Mouse (Mus musculus): ENCODE measurements around the gene Mafk.
"Not testable (repeated sequence)": the region's sequence is repeated elsewhere in the genome, so short reads cannot be mapped to it uniquely, and the experiment has no call there.

Mafk gene

DNA sequence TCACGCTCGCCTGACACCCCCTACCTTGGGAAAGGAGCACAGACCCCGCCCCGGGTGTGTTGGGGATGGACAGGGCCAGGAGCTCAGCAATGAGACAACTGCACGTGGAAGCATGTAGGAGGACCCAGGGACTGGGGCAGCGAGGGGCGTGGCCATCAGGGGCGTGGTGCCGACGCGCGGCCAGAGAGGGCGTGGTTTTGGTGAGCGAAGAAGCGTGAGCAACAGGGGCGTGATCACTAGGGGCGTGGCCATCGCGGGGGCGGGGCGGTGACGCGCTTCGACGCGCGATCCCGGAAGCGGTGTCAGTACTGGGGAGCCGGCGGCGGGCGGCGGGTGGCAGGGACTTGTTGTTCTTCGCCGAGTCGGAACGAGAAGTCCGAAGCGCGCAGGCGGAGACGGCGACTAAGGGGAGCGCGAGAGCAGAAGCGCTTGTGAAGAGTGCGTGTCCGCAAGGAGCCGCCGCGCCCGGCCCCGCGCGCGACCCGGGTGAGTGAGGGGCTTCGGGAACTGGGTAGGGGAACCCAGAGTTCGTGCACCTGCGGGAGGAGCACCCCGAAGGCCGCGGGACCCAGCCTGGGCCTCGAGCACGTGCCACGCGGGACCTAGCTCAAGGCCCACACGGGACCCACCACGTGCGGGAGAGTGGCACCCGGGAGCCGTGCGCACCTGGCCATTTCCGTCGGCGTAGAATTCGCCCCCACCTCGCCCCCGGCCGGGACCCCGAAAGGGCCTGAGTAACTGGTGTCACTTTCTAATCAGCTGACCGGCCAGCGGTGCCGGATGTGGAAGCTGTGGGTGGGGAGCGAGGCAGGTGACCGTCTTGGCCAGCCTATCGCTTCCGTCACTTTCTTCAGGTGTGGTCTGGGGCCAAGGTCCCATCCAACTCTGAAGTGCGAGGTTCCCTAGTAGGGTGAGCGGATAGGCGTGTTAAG is at the start of gene Mafk:
TSS of gene Mafk (plus strand) at position 287 of the 932 bp plus-strand sequence.
- DNase-seq (ENCODE audit: low read depth, low spot score): peak; percentile 88

DNA sequence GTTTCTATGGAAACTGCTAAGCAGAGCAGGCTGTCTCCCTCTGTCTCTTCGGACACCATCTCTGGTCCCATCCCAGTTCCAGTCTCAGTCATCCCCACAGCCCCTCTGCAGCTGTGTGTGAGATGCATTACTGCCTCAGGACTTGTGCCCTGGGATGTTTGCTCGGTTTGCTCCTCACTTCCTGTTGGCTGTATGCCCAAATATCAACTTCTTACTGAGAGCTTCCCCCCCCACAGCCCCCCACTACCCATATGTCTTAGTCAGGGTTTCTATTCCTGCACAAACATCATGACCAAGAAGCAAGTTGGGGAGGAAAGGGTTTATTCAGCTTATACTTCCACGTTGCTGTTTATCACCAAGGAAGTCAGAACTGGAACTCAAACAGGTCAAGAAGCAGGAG is 48.7 kb upstream of the Mafk start:
- not testable (repeated sequence) for DNase-seq (ENCODE audit: low read depth, low spot score)

DNA sequence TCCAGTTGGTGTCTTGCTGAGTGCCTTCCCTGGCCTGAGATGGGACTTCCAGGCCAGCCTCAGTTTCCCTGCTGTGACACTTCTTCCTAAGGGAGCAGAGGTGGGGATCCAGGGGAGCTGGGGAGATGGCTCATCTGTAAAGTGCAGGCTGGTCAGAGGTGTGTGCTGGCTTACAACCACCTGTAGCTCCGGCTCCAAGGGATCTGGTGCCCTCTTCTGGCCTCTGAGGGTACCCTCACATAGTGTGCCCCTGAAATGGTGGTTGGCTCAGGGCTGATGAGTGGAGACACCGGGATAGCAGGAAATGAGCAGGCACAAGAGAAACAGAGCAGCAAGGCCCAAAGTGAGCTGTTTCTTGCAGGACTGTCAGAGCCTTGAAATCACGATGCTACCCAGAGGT is 45.5 kb upstream of the Mafk start:
- DNase-seq (ENCODE audit: low read depth, low spot score): peak; percentile 43

DNA sequence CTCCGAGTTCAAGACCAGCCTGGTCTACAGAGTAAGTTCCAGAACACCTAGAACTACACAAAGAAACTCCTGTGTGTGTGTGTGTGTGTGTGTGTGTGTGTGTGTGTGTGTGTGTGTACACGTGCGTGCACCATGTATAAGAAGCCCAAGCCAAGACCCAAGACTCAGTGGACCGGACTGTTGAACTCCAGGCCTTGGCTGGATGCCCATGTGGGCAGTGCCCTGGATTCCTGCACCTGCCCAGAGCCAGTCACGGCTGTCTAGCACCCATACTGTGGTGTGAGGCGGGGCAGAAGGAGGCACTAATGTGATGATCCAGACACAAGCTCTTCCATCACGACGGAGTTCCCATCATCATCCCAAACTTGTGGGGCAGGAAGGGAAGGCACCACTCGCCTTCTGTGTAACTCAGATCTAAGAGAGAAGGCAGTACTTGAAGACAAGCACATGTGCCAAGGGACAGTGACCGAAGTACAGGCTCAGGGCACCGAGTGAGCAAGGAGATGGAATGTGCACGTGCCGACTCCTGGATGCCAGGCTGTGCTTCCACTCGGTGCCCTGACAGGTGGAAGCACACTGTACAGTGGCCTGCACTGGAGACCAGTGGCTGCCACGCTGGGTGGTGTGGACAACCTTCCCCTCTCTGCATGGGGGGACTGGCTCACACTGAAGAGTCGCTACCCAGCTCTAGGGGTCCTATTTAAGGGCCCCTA is 41.7 kb upstream of the Mafk start:
- DNase-seq (ENCODE audit: low read depth, low spot score): no peak

DNA sequence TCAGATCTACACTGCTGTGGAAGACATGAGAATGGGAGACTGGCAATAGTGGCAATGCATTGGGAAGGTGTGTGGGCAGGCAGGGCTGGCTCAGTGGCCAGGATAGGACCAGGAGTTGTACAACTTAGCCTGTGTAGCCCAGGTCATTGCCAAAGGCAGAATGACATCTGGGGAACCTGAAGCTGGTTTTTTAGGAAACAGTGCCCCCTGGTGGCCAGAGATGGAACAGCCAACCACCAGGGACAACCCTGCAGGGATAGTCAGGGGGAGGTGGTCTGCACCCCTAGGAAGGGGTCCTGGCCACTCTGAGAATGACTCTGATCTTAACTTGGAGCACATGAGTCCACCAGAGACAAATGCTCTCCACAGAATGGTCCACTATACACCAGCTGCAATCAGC is 40.8 kb upstream of the Mafk start:
- peak; percentile 33 for DNase-seq (ENCODE audit: low read depth, low spot score)

DNA sequence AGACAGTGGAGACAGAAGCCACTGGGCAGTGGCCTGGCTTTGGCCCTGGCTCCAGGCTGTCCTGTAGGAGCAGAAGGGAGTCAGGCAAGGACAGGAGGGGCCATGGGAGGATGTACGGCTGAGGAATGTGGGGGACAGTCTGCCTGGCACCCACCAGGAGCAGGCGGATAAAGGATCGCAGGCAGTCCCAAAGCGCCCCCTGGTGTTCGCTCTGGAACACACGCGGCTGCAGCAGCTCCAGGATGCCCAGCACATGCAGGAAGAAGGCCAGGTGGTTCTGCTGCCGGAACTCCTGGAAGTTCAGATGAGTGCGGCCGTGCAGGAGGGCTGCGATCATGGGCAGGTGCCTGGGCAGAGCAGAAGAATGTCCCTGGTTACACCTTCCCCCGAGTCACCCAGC is 36.6 kb upstream of the Mafk start:
- peak; percentile 37 for DNase-seq (ENCODE audit: low read depth, low spot score)

DNA sequence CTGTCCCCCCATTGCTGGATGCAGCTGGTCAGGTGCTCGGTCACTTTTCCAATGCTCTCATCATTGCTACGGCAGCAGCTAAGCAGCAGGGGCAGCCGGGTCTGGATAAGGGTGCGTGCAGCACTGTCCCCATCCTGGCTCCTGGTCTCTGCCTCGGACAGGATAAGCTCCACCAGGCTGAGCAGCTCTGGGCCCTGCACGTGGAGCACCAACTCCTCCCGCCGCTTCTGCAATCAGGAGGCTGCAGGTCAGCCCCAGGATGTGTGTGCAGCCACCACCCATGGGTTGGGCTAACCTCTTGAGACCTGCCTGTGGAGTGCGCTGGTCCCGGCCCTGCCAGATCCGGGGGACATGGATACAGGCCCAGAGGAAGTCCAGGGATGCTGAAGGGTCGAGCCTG is 35.2 kb upstream of the Mafk start:
- no peak for DNase-seq (ENCODE audit: low read depth, low spot score)

DNA sequence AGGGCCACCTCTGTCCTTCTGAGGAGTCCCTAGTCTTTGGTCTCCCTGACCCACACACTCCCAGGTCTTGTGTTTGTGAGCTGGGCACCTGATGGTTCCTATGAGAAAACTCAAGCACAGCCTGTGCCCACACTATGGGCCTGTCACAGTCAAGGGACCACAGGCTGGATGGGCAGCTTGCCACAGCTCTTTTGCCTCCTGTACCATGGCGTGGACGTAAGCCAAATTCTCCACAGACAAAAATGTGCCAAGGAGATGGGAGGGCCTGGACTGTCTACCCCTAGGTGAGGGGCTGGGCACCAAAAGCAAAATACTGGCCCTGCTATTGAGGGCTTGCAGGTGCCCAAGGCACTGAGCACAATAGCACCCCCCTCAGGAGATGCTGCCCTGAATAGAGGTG is 34.7 kb upstream of the Mafk start:
- DNase-seq (ENCODE audit: low read depth, low spot score): no peak

DNA sequence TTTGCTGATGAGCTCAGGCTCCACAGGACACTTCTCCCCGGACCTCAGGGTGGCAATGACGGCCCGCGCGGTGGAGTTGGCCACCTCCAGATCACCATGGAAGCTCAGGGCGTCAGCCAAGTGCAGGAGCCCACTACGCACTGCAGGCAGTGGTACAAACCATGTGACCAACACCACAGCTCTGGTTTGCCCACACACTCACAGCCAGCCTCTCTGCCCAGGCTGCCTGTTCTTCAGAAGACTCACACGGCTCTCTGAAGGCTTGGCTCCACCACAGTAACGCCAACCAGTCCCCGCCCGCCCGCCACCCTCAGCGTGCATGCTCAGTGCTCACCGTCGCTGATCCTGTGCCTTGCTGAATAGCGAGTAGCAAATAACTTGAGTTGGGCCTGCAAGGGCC is 33.2 kb upstream of the Mafk start:
- no peak for DNase-seq (ENCODE audit: low read depth, low spot score)

DNA sequence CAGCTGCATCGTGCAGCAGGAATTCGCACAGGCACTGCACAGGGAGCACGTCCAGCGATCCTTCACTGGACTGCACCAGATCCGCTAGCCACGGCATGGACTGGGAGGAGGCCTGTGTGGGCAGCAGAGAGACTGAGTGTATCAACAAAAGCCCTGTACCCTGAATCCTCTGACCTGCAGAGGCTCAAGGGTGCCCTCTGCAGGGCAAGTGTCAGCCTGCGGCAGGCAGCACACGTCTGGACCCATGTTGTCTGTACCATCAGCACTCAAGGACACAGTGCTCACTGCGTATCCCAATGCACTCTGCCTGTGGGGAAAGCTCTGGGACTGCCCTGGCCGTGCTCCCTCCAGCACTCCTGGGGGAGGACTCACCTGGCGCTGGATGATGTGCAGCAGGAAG is 27.0 kb upstream of the Mafk start:
- DNase-seq (ENCODE audit: low read depth, low spot score): no peak

DNA sequence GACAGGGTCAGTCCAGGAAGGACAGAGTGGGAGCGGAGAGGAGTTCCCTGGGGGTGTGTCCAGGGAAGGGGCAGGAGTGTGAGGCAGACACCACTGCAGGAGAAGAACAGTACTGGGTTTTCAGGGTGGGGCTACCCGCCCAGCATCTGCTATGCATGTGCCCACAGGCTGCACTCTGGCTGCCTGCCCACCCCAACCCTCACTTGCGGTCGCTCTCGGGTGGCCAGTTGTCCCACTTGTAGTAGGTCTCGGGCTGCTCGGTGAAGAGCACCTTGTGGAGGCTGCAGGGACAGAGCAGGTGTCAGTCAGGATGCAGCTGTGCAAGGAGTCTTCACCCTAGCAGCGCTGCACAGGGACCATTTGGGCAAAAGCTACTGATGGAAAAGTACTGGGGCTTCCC is 23.1 kb upstream of the Mafk start:
- DNase-seq (ENCODE audit: low read depth, low spot score): no peak

DNA sequence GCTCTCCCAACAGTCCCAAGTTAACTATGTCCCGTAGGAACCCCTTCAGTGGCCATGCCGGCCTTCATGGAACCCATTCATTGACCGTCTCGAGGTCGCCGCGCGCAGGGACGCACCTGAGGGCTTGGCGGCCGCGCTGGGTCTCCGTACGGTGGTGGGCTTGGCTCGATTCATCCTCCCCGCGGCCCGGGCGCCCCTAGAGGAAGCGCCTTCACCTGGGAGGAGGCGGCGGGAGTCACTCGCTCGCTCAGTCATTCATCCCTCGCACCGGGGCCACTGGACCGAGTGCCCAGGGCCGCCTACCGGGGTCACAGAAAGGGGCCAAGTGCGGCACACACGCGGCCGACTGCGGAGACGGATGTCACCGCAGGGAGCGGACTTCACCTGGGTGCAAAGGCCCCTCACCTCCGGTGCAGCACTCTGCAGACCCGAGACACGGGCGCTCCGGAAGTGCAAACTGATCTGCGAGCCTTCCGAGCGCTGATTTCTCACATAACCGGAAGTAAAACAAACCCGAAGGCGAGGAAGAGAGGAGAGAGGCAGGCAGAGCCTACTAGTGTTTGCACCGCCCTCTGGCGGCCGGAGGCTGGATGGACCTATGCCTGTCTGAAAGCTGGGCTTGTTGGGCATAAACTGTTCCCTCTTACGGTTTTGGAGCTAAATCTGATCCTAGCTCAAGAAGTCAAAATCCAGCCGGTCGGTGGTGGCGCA is 15.9 kb upstream of the Mafk start, which contains the start of gene Ints1:
TSS of gene Ints1 (minus strand) at position 459 of the 711 bp plus-strand sequence.
- peak; percentile 90 for DNase-seq (ENCODE audit: low read depth, low spot score)

DNA sequence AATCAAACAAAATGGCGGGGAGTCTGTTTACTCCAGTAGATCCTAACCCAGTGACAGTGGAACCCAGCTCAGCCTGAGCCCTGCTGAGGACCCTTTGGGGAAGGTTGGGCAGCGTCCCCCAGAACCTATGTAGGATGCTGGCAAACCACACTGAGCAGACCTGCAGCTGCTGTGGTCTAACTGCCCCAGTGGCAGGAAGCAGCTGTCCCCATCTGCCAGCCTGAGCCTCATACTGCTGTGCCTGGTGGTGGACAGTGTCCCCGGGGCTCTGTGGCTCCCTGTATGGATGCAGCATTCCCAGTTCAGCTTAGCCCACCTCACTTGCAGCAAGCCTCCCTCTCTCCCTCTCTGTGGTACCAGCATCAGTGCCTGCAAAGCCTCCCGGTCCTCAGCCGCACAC is 14.3 kb upstream of the Mafk start:
- no peak for DNase-seq (ENCODE audit: low read depth, low spot score)

DNA sequence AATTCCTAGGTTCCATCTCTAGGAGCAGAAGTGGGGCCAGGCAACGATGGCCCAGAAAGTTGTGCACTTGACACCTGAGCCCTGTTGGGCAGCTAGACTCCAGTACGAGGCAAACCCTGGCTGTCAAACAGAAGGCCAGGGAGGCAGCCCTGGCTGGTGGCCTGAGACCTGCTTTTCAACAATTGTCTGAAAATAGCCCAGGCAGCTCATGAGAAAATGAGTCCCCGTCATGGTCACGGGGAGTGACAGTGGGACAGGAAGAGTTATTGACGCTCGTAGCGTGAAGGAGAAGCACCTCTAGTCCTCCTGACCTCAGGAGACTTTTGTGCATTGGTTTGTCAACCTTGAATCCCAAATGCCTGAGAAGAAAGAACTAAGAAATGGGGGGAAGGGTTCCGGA is 9.9 kb upstream of the Mafk start:
- DNase-seq (ENCODE audit: low read depth, low spot score): no peak

DNA sequence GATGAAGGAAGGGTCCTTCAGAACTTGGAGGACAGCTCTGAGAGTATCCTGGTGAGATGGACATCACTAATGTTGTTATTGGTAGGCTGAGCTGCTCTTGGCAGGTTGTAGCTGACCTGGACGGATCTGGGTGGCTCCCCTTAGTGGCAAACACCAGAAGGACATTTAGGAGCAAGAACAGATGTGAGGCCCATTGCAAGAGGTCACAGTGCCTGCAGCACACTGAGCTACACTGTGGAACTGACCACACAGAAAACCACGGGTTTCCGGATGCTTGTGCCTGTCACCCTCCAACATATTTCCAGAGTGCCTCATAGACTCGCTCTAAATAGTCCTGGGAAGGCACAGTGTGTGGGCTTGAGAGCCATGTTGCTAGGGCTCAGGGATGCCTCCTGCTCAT is 1.8 kb upstream of the Mafk start:
- no peak for DNase-seq (ENCODE audit: low read depth, low spot score)

DNA sequence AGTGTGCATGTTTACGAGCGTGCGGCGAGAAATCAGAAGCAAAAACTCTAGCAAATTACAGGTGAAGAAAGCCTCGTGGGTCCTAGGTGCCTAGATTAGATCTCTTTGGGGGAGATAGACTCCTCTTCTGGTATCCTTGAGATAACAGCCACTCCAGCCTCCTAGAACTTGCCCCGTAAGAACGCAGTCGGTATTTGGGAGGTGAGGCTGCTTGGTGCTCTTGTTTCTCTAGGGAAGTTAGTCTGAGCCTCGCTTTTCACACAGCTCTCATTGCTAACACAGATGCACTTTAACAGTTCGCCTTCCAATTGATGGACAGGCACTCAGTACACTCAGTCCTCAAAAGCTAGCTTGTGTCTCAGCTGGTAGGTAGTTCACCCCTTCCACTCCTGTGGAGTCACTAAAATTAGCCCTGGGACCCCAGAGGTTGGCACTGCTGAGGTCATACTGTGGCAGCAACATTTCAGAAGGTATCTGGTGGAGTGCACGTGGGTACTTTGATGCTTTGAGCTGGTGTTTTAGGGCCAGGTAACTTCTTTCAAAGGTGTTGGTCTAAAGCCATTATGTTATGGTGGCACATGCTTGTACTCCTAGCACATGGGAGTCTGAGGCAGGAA is 954 bp downstream of the Mafk start:
- no peak for DNase-seq (ENCODE audit: low read depth, low spot score)

DNA sequence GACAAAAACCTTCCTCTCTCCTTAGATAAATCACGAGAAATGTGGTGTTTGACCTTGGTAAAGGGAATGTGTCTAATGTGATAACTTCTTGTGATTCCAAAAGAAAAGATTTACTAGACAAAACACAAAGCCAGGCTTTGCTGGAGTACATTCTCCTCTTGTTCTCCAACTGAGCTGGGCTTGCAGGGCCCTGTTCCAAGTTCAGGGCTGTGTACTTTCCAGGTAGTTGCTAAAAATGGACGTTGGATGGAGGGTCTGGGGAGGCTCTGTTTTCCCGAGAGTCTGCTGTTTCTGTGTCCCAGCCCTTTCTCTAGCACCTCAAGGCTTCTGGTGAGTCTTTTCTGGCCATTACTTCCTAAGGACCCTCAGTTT is 1.6 kb downstream of the Mafk start:
- DNase-seq (ENCODE audit: low read depth, low spot score): no peak

DNA sequence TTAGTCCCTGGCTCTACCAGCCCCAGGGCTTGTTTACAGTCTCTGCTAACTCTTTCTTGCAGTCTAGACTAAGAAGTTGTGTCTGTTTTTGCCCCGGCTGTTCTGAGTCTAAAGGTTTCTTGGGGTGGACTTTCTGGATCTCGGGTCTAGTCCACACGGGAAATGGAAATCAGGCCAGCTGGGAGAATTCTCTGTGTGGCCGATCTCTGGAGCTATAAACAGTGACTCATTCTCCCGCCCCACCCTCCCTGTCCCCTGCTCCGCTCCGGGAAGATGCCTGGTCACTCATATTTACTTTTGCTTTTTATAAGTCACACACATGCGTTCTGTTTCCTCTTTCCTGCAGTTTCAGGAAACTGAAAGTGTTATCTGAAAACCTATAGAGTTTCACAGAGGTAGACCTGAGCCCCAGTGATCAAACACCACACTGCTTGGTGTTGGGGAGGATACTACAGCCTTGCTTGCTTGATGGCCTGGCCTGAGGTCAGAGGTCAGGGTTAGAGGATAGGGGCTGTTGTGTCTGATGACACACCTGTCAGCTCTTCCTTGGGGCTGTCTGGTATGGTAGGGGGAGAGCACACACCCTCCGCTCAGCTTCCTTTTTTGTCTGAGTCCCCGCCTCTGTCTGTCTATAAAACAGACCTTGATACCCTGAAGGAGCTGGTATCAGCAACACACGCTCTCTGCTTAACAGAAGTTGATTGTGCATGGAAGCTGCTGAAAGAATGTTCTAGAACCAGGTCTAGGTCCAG is 2.2 kb downstream of the Mafk start:
- no peak for DNase-seq (ENCODE audit: low read depth, low spot score)

DNA sequence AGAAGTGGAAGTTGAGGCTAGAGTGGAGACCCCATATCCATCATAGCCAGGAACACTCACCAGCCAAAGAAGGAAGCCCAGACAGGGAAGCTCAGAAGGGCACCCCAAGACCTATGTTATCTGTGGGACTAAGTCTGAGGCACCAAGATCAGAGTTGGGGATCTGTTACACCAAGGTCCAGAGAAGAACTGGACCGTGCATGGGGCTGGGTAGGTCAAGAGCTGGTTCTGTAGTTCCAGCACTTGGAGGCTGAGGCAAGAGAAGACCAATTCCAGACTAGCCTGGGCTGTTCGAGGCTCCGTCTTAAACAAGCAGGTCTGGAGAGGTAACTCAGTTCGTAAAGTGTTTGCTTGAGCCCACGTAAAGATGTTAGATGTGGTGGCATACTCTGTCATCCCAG is 2.8 kb downstream of the Mafk start:
- no peak for DNase-seq (ENCODE audit: low read depth, low spot score)

DNA sequence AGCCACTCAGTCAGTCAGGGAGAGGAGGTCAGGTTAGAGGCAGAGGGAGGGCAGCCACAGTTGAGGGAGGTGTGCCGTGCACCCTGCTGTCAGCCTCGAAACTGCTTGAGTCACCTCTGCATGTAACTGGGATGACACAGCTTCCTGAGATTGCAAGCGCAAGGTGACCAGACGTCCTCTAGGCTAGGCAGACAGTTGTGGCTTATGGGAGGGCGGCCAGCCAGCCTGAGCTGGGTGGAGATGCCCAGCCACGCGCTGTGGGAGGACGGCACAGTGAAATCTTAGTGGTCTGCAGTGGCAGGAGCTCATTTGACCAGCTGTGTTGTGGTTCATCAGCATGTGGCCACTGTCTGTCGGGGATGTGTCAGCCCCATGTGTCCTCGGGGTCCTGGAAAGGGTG is 3.6 kb downstream of the Mafk start:
- no peak for DNase-seq (ENCODE audit: low read depth, low spot score)

DNA sequence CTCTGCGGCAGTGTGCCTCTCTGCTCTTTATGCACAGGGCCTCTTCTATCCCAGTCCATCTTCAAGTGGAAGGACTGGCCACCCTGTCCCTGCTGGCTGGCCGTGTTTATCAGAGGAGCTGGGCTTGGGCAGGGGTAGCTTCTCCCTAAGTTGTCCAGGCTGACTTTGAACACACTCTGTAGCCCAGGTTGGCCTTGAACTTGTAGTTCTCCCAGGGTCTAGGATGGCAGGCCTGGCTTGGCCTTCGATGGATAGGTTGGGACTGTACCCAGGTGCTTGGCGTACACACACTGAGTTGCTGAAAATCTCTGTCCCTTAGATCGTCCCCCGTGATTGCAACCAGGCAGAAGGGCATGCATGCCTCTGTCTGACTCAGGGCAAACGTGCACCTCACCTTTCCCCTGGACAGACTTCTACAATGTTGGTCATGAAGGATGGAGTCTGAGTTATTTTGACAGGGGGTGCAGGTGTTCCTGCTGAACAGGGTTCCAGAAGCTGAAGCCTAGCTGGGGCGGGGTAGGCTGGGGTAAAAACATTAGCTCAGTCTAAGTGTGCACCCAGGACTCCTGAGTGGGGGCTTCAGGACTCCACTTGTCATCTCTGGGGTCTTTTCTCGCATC is 4.8 kb downstream of the Mafk start:
- no peak for DNase-seq (ENCODE audit: low read depth, low spot score)
